Mouse (Mus musculus) neural tube, embryonic 14.5 days (tissue): ENCODE data around the gene Rap1gap. TPM values are rescaled to one million over a fixed set of nuclear protein-coding genes. Genes with fewer than 3 reads are reported as not detected.
A peak's percentile ranks its signal among the peaks of the same experiment; 100 is the strongest.

Source experiments
- ATAC-seq: fragments of 200-750 bp; cut with Nextera tagmentation; 2 replicates; pipeline ENCODE4 v1.8.0; 2017; ENCODE audit warnings: low read depth, mild to moderate bottlenecking, moderate TSS enrichment, moderate library complexity
- H3K27ac ChIP-seq: fragments of 300-500 bp; sonication (generic); 2 replicates; pipeline ENCODE4 v1.5.1; 2014; ENCODE audit warnings: low read depth, mild to moderate bottlenecking, control low read depth, low read length, moderate library complexity, mixed read lengths
- H3K27me3 ChIP-seq: fragments of 300-500 bp; sonication (generic); 2 replicates; pipeline ENCODE4 v1.6.1; 2014; ENCODE audit warnings: low read length; ENCODE audit not compliant: control insufficient read depth, insufficient read depth
- H3K36me3 ChIP-seq: fragments of 300-500 bp; sonication (generic); 2 replicates; pipeline ENCODE4 v1.6.1; 2014; ENCODE audit warnings: low read length, mixed read lengths; ENCODE audit not compliant: control insufficient read depth, insufficient read depth
- H3K4me1 ChIP-seq: fragments of 300-500 bp; sonication (generic); 2 replicates; pipeline ENCODE4 v1.6.1; 2014; ENCODE audit warnings: low read length; ENCODE audit not compliant: control insufficient read depth, insufficient read depth
- H3K4me2 ChIP-seq: fragments of 300-500 bp; sonication (generic); 2 replicates; pipeline ENCODE4 v1.6.1; 2014; ENCODE audit warnings: mild to moderate bottlenecking, low read depth, low read length, control low read depth
- H3K4me3 ChIP-seq: fragments of 300-500 bp; sonication (generic); 2 replicates; pipeline ENCODE4 v1.5.1; 2014; ENCODE audit warnings: low read depth, low read length, control low read depth, mixed read lengths
- H3K9ac ChIP-seq: fragments of 300-500 bp; sonication (generic); replicated peaks from 2 replicates; pipeline ENCODE4 v1.6.1; 2014; ENCODE audit warnings: low read depth, mild to moderate bottlenecking, control low read depth, low read length, mixed read lengths
- H3K9me3 ChIP-seq: fragments of 300-500 bp; sonication (generic); 2 replicates; pipeline ENCODE4 v1.6.1; 2016; ENCODE audit warnings: low read length; ENCODE audit not compliant: control insufficient read depth
- WGBS: fragments of 180-500 bp; shearing (Covaris S2); extraction: QIAGEN DNeasy Blood & Tissue Kit; methylation state at CpG from one replicate; pipeline ENCODE4 v1.1.7; 2014; 5-methylcytosine and 5-hydroxymethylcytosine counted together
- polyA plus RNA-seq: library from polyadenylated mRNA; unstranded; fragments of >200 nt; fragmentation: Nextera tagmentation; extraction: Ambion mirVana; gene quantifications from 2 replicates; pipeline ENCODE4 v1.2.1, GENCODE M21; 2014

The Rap1gap gene
- polyA plus RNA-seq, result 75.5 and 77.6 TPM in 2 replicates

GRCm38 (mm10) chr4:137664433-137664979 is at the start of gene Rap1gap:
Gene Rap1gap (plus strand): TSS chr4:137664726.
- no peak within 1 kb of the TSS for H3K27ac ChIP-seq
- peaks cover 8% of the 10 kb centered on the region for H3K4me1 ChIP-seq
- peak within 1 kb of the TSS; percentile 65 for H3K4me3 ChIP-seq
- no peaks in the 10 kb centered on the region for H3K9me3 ChIP-seq
- no peaks in the 10 kb centered on the region for H3K36me3 ChIP-seq
- peak within 1 kb of the TSS; percentile 80 for H3K4me2 ChIP-seq
- ATAC-seq, result peak; percentile 47
- H3K27me3 ChIP-seq, result peaks cover 5% of the 10 kb centered on the region; the same call in 1 of the 2 replicates
- H3K9ac ChIP-seq, result peak within 1 kb of the TSS; percentile 85
- 0% methylated on average over 28 of the region's 44 CpGs for WGBS

GRCm38 (mm10) chr4:137622847-137623246 is 41.7 kb upstream of the Rap1gap start:
- no peak overlapping the region for H3K4me3 ChIP-seq
- ATAC-seq, result no peak
- H3K4me1 ChIP-seq, result no peaks in the 10 kb centered on the region
- no peaks in the 10 kb centered on the region for H3K9me3 ChIP-seq
- H3K4me2 ChIP-seq, result no peak overlapping the region
- H3K36me3 ChIP-seq, result peaks cover 55% of the 10 kb centered on the region
- H3K27me3 ChIP-seq, result no peaks in the 10 kb centered on the region
- H3K9ac ChIP-seq, result no peak overlapping the region
- WGBS, result 94% methylated on average over 8 of the region's 8 CpGs
- H3K27ac ChIP-seq, result no peak overlapping the region

- ATAC-seq, result no peak
- Histone ChIP-seq H3K36me3 (peaks cover 59% of the 10 kb centered on the region), H3K4me3 (no peak overlapping the region), H3K9ac (no peak overlapping the region), H3K4me2 (no peak overlapping the region), H3K4me1 (no peaks in the 10 kb centered on the region), H3K27ac (no peak overlapping the region), H3K27me3 (no peaks in the 10 kb centered on the region), H3K9me3 (no peaks in the 10 kb centered on the region)
- WGBS, result 73% methylated on average over 8 of the region's 8 CpGs
Measured at GRCm38 (mm10) chr4:137627476-137628235, 36.9 kb upstream of the Rap1gap start.

DNA sequence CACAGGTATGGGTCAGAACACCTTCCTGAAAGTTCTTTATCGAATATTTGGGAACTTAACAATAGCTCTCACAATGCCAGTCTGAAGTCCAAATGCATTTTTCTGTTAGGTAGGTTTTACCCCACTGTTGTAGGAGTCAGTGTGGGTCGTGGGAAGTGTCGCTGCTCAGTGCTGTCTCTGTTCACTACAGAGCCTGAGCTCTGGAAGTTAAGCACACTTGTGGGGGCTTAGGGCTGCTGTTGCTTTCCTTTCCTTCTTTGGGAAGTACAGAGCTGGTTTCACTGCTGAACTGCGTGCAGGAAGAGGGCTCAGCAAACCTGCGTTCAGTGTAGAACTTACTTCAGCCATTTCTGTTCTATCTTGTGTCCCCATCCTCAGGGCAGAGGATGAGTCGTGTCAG is 36.1 kb upstream of the Rap1gap start:
- H3K27ac ChIP-seq, result no peak overlapping the region
- H3K9ac ChIP-seq, result no peak overlapping the region
- H3K36me3 ChIP-seq, result peaks cover 59% of the 10 kb centered on the region
- H3K27me3 ChIP-seq, result no peaks in the 10 kb centered on the region
- no peaks in the 10 kb centered on the region for H3K9me3 ChIP-seq
- ATAC-seq, result no peak
- no peak overlapping the region for H3K4me2 ChIP-seq
- WGBS, result 94% methylated on average over 6 of the region's 6 CpGs
- H3K4me3 ChIP-seq, result no peak overlapping the region
- H3K4me1 ChIP-seq, result no peaks in the 10 kb centered on the region

- Histone ChIP-seq H3K9ac (no peak overlapping the region), H3K27me3 (no peaks in the 10 kb centered on the region), H3K27ac (no peak overlapping the region), H3K4me2 (no peak overlapping the region), H3K9me3 (no peaks in the 10 kb centered on the region), H3K4me3 (no peak overlapping the region), H3K36me3 (peaks cover 58% of the 10 kb centered on the region), H3K4me1 (no peaks in the 10 kb centered on the region)
- WGBS, result 87% methylated on average over 7 of the region's 7 CpGs
- no peak for ATAC-seq
Measured at GRCm38 (mm10) chr4:137629354-137629753, 35.2 kb upstream of the Rap1gap start.

GRCm38 (mm10) chr4:137630153-137630552 is 34.4 kb upstream of the Rap1gap start:
- Histone ChIP-seq H3K36me3 (peaks cover 61% of the 10 kb centered on the region), H3K27ac (no peak overlapping the region), H3K4me1 (no peaks in the 10 kb centered on the region), H3K27me3 (no peaks in the 10 kb centered on the region), H3K9me3 (no peaks in the 10 kb centered on the region), H3K4me2 (no peak overlapping the region), H3K4me3 (no peak overlapping the region), H3K9ac (no peak overlapping the region)
- ATAC-seq, result no peak
- WGBS, result 80% methylated on average over 2 of the region's 2 CpGs

- H3K9ac ChIP-seq, result no peak overlapping the region
- no peaks in the 10 kb centered on the region for H3K9me3 ChIP-seq
- 79% methylated on average over 3 of the region's 3 CpGs for WGBS
- H3K4me1 ChIP-seq, result no peaks in the 10 kb centered on the region
- no peak overlapping the region for H3K27ac ChIP-seq
- no peak overlapping the region for H3K4me3 ChIP-seq
- no peak overlapping the region for H3K4me2 ChIP-seq
- H3K27me3 ChIP-seq, result no peaks in the 10 kb centered on the region
- H3K36me3 ChIP-seq, result peaks cover 60% of the 10 kb centered on the region
- ATAC-seq, result no peak
Measured at GRCm38 (mm10) chr4:137631596-137631995, 32.9 kb upstream of the Rap1gap start.

GRCm38 (mm10) chr4:137633394-137633793 is 31.1 kb upstream of the Rap1gap start:
- Histone ChIP-seq H3K27me3 (no peaks in the 10 kb centered on the region), H3K4me3 (no peak overlapping the region), H3K27ac (no peak overlapping the region), H3K36me3 (peaks cover 56% of the 10 kb centered on the region), H3K9ac (no peak overlapping the region), H3K9me3 (no peaks in the 10 kb centered on the region), H3K4me2 (no peak overlapping the region), H3K4me1 (no peaks in the 10 kb centered on the region)
- ATAC-seq, result no peak
- WGBS, result 92% methylated on average over 4 of the region's 4 CpGs

GRCm38 (mm10) chr4:137636597-137636996 is 27.9 kb upstream of the Rap1gap start:
- no peak overlapping the region for H3K9ac ChIP-seq
- H3K4me3 ChIP-seq, result no peak overlapping the region
- no peak overlapping the region for H3K4me2 ChIP-seq
- H3K27ac ChIP-seq, result no peak overlapping the region
- WGBS, result 85% methylated on average over 3 of the region's 3 CpGs
- no peaks in the 10 kb centered on the region for H3K27me3 ChIP-seq
- H3K9me3 ChIP-seq, result no peaks in the 10 kb centered on the region
- peaks cover 51% of the 10 kb centered on the region for H3K36me3 ChIP-seq
- ATAC-seq, result no peak
- no peaks in the 10 kb centered on the region for H3K4me1 ChIP-seq
